Mouse (Mus musculus): ENCODE data around the gene Arl14ep.

Gene Arl14ep

DNA sequence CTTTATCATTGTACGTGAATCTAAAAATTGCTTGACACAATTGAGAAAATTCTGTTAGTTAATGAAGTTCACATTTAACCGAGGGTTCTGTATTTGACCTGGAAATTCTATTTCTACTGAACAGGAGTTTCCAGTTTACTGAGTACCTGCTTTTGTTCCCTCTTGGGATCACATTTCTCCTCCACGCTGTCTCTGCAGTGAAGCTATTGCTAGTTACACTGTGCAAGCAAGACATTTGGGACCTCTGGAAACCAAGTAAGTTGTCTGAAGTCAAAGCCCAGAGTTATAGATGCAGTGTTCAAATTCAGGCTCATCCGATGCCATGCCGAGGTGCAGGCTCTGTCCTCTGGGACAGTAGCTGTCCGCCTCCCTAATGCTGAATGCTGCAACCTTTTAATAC, 19.2 kb downstream of the Arl14ep start:
- DNase-seq (ENCODE audit: low spot score), result no peak

DNA sequence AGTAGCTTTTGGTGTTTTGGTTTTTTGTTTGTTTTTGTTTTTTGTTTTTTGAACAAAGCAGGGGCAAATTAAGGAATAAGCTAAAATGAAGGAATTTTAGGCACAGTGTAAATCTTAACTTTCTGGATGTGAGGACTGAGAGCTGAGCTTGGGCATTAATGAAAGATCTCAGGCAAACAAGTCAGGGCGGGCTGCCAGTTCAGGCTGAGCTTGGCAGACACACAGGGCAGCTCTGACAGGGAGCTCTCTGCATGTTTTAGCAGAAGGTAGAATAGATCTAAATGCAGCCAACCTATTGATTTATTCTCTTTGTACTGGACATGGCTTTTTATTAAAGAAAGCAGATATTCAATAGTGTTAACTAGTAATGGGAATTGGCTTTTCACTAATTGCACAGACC, 31.8 kb downstream of the Arl14ep start:
- DNase-seq (ENCODE audit: low spot score), result no peak

DNA sequence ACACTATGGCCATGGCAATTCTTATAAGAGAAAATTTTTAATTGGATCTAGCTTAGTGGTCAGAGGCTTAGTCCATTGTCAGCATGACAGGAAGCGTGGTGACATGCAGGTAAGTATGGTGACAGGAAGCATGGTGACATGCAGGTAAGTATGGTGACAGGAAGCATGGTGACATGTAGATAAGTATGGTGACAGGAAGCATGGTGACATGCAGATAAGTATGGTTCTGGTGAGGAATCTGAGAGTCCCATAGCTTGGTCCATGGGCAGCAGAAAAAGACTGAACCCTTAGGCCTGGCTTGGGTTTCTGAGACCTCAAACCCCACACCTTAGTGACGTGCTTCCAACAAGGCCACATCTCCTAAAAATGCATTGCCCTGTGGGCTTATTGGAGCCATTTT, 38.5 kb downstream of the Arl14ep start:
- DNase-seq (ENCODE audit: low spot score), result no peak

DNA sequence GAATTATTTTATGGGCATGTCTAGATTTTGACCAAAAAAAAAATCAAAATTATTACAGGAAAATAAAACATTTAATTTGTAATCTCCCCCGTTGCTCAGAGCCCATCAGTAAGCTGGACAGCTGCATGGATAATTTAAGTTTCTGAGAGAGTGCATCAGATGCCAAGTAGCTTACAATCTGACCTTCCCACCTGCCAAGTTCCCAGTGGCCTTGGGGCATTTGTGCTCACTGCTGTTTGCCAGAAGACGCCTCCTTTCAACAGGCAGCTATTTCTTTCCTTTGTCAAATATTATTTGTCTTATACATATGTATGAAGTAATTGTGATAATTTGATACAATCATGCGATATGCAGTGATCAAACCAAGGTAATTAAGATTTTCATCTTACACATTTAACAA, 44.3 kb downstream of the Arl14ep start:
- DNase-seq (ENCODE audit: low spot score), result no peak
